Mouse (Mus musculus): ENCODE measurements at regions not wholly inside any gene's neighbourhood (a gene's known extent, or its start where the extent isn't known, plus 50 kb on each side); places are given as distances from the start of the nearest gene placed in this dataset.

GRCm38 (mm10) chr8:35321270-35321865 lies 444.2 kb upstream of the Gm19410 start:
- no peak for DNase-seq

GRCm38 (mm10) chr8:35323180-35323975 lies 442.2 kb upstream of the Gm19410 start:
- DNase-seq = no peak
